Mouse (Mus musculus) erythroid progenitor cell, adult 5-6 weeks (primary cell): ENCODE results near the gene Synj2. TPM values are rescaled to one million over a fixed set of nuclear protein-coding genes. Genes with fewer than 3 reads are reported as not detected.

ENCODE experiments used
- total RNA-seq, 2 experiments: library from RNA; stranded (forward) in 1 of 2; stranded (reverse) in 1 of 2; fragments of 150-400 nt in 1 of 2; fragments of 186-747, 209-891 nt in 1 of 2; gene quantifications; 2 replicates each; pipeline versions ENCODE4 v1.2.3 to v1.2.4; 2015 to 2017; ENCODE audit warnings: low replicate concordance in 2 of 2

Synj2 gene
- total RNA-seq, 2 experiments from 2014 or later, result 6.3 TPM; not detected in 1

Other genes with a start within 250 kb of the Synj2 start
- gene Snx9, start 100.0 kb upstream of the Synj2 start, total RNA-seq (2015; ENCODE audit: low replicate concordance), result 11.3 and 18.7 TPM in 2 replicates
- 4.4 and 5.9 TPM in 2 replicates for gene Snx9, start 100.0 kb upstream of the Synj2 start, total RNA-seq (2017; ENCODE audit: low replicate concordance)
- gene Serac1, start 138.5 kb downstream of the Synj2 start, total RNA-seq (2015; ENCODE audit: low replicate concordance), result 1.1 and 1.3 TPM in 2 replicates
- 3.3 TPM in 1 of 2 replicates, not detected in the other for gene Serac1, start 138.5 kb downstream of the Synj2 start, total RNA-seq (2017; ENCODE audit: low replicate concordance)
- gene Gtf2h5, start 138.5 kb downstream of the Synj2 start, total RNA-seq (2015; ENCODE audit: low replicate concordance), result 29.6 and 29.8 TPM in 2 replicates
- 26.8 and 35.8 TPM in 2 replicates for gene Gtf2h5, start 138.5 kb downstream of the Synj2 start, total RNA-seq (2017; ENCODE audit: low replicate concordance)
- 0.42 and 7.2 TPM in 2 replicates for gene Tulp4, start 165.2 kb downstream of the Synj2 start, total RNA-seq (2015; ENCODE audit: low replicate concordance)
- gene Tulp4, start 165.2 kb downstream of the Synj2 start, total RNA-seq (2017; ENCODE audit: low replicate concordance), result 3.5 and 12.5 TPM in 2 replicates